Mouse (Mus musculus) activated CD4-positive, CD25-positive, alpha-beta regulatory T cell, adult 4 months (primary cell): ENCODE measurements around the gene Lkaaear1. TPM values are rescaled to one million over a fixed set of nuclear protein-coding genes. Genes with fewer than 3 reads are reported as not detected.
A peak's percentile ranks its signal among the peaks of the same experiment; 100 is the strongest.

Experiments
- ATAC-seq: one replicate; pipeline ENCODE4 v1.8.0; 2017
- polyA plus RNA-seq, 2 experiments: library from polyadenylated mRNA; unstranded; fragments of 100-300 nt; shearing (Covaris generic); gene quantifications; one replicate each; pipeline ENCODE4 v1.2.1; 2017

The Lkaaear1 gene
- not detected for polyA plus RNA-seq

GRCm38 (mm10) chr2:181698241-181698640, at the start of gene Lkaaear1:
Gene Lkaaear1, minus strand, starts transcription at chr2:181698442.
- no peak for ATAC-seq

- ATAC-seq = no peak
Observed at GRCm38 (mm10) chr2:181730051-181730450, 31.8 kb upstream of the Lkaaear1 start.

GRCm38 (mm10) chr2:181727659-181728262, 29.5 kb upstream of the Lkaaear1 start:
- no peak for ATAC-seq

- no peak for ATAC-seq
Observed at GRCm38 (mm10) chr2:181722213-181722612, 24.0 kb upstream of the Lkaaear1 start.

GRCm38 (mm10) chr2:181721200-181721599, 23.0 kb upstream of the Lkaaear1 start:
- no peak for ATAC-seq

- ATAC-seq = no peak
Observed at GRCm38 (mm10) chr2:181720061-181720460, 21.8 kb upstream of the Lkaaear1 start.

- no peak for ATAC-seq
Observed at GRCm38 (mm10) chr2:181716991-181717390, 18.7 kb upstream of the Lkaaear1 start.

- ATAC-seq = no peak
Observed at GRCm38 (mm10) chr2:181715382-181715781, 17.1 kb upstream of the Lkaaear1 start.

- ATAC-seq = no peak
Observed at GRCm38 (mm10) chr2:181714903-181715326, 16.7 kb upstream of the Lkaaear1 start, which contains the start of gene Oprl1. Gene Oprl1, plus strand, starts transcription at chr2:181715016.

- ATAC-seq = no peak
Observed at GRCm38 (mm10) chr2:181713749-181714148, 15.5 kb upstream of the Lkaaear1 start.

- ATAC-seq = peak; percentile 49
Observed at GRCm38 (mm10) chr2:181706668-181707067, 8.4 kb upstream of the Lkaaear1 start.

- no peak for ATAC-seq
Observed at GRCm38 (mm10) chr2:181696801-181697420, 1.3 kb downstream of the Lkaaear1 start.

- ATAC-seq = no peak
Observed at GRCm38 (mm10) chr2:181695776-181696175, 2.5 kb downstream of the Lkaaear1 start.

GRCm38 (mm10) chr2:181694581-181694980, 3.7 kb downstream of the Lkaaear1 start:
- ATAC-seq = no peak

GRCm38 (mm10) chr2:181693339-181694280, 4.6 kb downstream of the Lkaaear1 start, which contains the start of gene Rgs19:
Gene Rgs19, minus strand, starts transcription at chr2:181693977.
- peak; percentile 87 for ATAC-seq

GRCm38 (mm10) chr2:181692304-181692703, 5.9 kb downstream of the Lkaaear1 start:
- no peak for ATAC-seq

- ATAC-seq = peak; percentile 25
Observed at GRCm38 (mm10) chr2:181691571-181691970, 6.7 kb downstream of the Lkaaear1 start.

GRCm38 (mm10) chr2:181691083-181691482, 7.2 kb downstream of the Lkaaear1 start:
- no peak for ATAC-seq

GRCm38 (mm10) chr2:181689466-181690160, 8.6 kb downstream of the Lkaaear1 start:
- ATAC-seq = no peak

- ATAC-seq = no peak
Observed at GRCm38 (mm10) chr2:181687586-181687985, 10.7 kb downstream of the Lkaaear1 start.

- ATAC-seq = no peak
Observed at GRCm38 (mm10) chr2:181685686-181686085, 12.6 kb downstream of the Lkaaear1 start.

- ATAC-seq = no peak
Observed at GRCm38 (mm10) chr2:181684713-181685112, 13.5 kb downstream of the Lkaaear1 start.
